Mouse (Mus musculus) left cerebral cortex, adult 18-20 months (tissue): ENCODE measurements around the gene Zdhhc12. TPM values are rescaled to one million over a fixed set of nuclear protein-coding genes. Genes with fewer than 3 reads are reported as not detected.

ENCODE experiments used
- DNase-seq, 2 experiments: peaks; one replicate each; pipeline ENCODE4 v3.0.0; 2021 to 2022; ENCODE audit warnings: low spot score in 2 of 2, mixed read lengths in 1 of 2
- total RNA-seq, 2 experiments: library from RNA; stranded (reverse); gene quantifications; 2 replicates each; pipeline ENCODE4 v1.2.3; 2021

Zdhhc12 gene
- total RNA-seq, 2 experiments from 2014 or later, result 6.1 to 6.7 TPM

GRCm38 (mm10) chr2:30106364-30106763, 12.9 kb upstream of the Zdhhc12 start:
- DNase-seq, result peak; percentile 36 to 43

DNA sequence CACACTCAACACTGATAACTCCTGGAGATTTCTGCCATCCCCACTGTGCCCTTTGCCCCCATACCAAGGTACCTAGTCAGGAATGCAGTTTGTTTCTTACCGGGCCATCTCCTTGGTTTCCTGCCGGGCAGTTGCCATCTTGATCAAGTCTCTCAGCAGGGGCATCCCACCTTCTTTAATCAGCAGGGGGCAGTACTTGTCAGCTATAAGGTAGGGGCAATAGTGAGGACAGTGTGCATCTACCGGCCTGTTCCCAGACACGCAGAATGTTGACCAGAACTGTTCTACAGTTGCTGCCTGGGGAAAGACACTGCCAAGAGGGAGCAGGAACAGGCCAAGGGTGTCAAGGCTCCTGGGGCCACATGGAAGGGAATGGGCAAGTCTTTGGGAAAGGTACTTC, 6.8 kb upstream of the Zdhhc12 start:
- DNase-seq, result no peak

GRCm38 (mm10) chr2:30095882-30096527, 2.6 kb upstream of the Zdhhc12 start:
- DNase-seq, result no peak

- no peak for DNase-seq
These were observed 750 bp upstream of the Zdhhc12 start for GRCm38 (mm10) chr2:30094208-30094588.

DNA sequence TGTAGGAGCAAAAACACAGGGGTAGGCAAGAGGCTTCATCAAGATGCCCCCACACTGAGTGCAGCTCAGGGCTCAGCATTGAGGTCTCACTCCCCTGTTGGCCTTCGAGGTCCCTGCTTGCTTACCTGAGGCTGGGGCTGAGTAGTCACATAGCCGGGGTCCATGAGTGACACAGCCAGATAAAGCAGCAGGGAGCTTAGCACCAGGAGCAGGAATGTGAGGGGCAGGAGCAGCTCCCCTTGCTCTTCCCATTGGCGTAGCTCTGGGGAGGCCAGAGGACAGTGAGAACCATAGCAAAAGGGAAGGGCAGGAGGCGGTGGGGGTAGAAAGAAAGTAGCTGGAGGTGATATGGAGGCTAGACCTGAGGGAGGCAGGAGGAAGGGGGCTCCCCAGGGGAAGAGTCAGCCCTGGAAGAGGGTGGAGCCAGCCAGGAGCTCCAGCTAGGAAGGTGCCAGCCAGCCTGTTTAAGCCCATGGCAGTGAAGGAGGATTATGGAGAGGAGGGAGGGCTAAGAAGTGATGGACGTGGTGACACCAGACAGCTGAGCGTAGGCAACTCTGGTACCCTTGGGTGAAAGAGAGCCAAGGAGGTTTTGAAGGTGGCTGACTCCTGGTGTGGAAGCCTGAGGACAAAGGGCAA, 1.0 kb downstream of the Zdhhc12 start:
- no peak for DNase-seq

DNA sequence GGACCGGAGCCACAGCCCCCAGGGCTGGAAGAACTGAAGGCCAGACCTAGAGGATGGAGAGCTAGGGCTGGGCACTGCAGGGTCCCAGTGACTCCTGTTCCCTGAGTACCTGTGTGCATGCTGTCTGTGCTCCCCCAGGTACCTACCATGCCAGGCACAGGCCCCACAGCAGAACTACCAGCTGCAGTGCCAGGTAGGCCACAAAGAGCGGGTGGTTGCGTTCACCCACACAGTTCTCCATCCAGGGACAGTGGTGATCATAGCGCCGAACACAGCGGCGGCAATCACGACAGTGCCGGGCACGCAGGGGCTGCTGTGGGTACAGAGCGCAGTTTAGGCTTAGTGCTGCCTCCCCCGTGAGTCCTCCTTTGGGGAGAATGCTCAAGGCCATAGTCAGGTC, 1.9 kb downstream of the Zdhhc12 start:
- no peak for DNase-seq

DNA sequence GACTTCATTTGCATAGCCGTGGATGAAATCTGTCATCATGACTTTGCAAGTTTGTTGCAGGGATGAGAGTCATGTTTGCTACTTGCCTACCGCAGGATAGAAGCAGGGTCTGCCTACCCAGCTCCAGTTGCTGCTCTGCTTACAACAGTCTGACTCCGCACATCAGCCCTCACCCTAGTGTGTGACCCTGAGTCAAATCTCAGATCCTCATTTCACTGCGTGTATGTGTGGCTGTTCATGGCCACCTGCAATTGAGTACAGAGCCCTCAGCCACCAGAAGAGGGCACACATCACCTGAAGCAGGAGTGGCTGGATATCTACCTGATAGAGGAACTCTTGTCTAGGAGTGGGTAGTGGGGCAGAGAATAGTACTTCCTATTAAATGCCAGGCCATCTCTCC, 6.1 kb downstream of the Zdhhc12 start:
- DNase-seq, result no peak

GRCm38 (mm10) chr2:30084632-30085031, 8.8 kb downstream of the Zdhhc12 start:
- no peak for DNase-seq

DNA sequence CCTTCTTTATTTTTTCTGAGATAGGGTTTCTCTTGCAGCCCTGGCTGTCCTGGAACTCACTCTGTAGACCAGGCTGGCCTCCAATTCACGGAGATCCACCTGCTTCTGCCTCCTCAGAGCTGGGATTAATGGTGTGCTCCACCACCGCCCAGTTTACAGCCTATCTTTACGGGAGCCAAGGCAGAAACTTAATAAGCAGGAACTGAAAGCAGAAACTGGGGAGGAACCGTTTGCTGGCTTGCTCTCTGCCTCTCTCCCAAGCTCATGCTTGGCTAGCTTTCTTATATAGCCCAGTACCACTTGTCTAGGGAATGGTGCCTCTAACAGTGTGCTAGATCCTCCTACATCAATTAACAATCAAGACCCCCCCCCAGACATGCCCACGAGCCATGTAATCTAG, 9.3 kb downstream of the Zdhhc12 start:
- no peak for DNase-seq

- no peak for DNase-seq
These were observed 13.2 kb downstream of the Zdhhc12 start for GRCm38 (mm10) chr2:30080181-30080800.

- DNase-seq, result no peak
These were observed 14.7 kb downstream of the Zdhhc12 start for GRCm38 (mm10) chr2:30078760-30079159.

- no peak for DNase-seq
These were observed 15.1 kb downstream of the Zdhhc12 start for GRCm38 (mm10) chr2:30078349-30078712.

- DNase-seq, result peak; percentile 77 to 79
These were observed 15.7 kb downstream of the Zdhhc12 start, which contains the start of gene Pkn3 for GRCm38 (mm10) chr2:30077502-30078348. Gene Pkn3 (plus strand): TSS chr2:30077684.

DNA sequence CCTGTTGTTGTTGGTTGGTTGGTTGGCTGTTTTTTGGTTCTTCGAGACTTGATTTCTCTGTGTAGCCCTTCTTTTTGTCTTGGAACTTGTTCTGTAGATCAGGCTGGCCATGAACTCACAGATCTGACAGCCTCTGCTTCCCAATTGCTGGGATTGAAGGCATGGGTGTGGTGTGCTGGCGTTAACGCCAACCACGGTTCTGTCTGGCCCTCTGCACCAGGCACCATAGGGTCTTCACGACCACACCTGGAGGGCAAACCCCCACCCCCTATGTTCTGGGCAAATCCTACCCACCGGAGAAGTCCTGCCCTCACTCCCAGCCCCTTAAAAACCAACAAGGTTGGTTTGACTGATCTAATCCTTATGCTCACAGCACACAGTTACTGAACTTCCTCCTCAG, 16.5 kb downstream of the Zdhhc12 start:
- DNase-seq, result no peak

DNA sequence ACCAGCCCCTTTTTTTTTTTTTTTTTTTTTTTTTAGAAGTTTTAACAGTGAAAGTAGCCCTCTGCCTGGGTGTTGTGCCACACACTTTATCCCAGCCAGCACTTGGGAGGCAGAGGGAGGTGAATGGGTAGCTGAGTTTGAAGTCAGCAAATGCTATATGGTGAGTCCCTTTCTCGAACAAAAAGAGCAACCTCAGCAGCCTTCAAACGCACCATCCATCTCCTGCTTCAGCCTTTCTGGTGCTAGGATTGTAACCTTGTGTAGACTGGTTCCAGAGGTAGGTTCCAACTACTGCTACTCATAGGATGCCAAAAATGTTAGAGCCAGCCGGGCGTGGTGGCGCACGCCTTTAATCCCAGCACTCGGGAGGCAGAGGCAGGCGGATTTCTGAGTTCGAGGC, 17.0 kb downstream of the Zdhhc12 start:
- no peak for DNase-seq

DNA sequence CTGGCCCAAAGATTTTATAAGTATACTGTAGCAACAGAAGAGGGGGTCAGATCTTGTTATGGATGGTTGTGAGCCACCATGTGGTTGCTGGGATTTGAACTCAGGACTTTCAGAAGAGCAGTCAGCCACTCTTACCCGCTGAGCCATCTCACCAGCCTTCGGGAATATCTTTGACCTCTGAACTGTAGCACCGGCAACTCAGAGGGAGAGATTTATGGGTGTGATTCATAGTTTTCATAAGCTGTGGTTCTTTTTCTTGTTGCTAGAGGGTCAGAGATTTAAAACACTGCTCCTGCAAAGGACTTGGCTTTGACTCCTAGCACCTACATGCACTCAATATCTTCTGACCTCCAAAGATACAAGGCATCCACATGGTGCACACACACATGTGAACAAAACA, 17.8 kb downstream of the Zdhhc12 start:
- no peak for DNase-seq

- DNase-seq, result no peak
These were observed 20.2 kb downstream of the Zdhhc12 start for GRCm38 (mm10) chr2:30073285-30073684.

DNA sequence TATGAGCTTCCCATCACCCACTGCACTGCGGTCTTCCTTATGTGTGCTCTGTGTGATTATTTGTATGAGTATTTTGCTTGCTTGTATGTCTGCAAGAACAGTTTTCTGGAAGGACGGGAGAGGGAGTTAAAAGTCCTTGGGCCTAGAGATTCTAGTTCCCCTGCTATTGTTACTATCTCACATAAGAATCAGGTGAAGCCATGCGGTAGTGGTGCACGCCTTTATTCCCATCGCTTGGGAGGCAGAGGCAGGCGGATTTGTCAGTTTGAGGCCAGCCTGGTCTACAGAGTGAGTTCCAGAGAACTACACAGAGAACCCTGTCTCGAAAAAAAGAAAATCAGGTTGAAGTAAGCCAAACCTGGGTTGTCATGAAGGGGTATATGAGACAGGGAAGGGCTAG, 20.6 kb downstream of the Zdhhc12 start:
- no peak for DNase-seq

- DNase-seq, result no peak
These were observed 25.5 kb downstream of the Zdhhc12 start for GRCm38 (mm10) chr2:30067962-30068361.

GRCm38 (mm10) chr2:30067031-30067888, 26.2 kb downstream of the Zdhhc12 start:
- DNase-seq, result peak; percentile 29 to 31
